Mouse (Mus musculus): ENCODE results near the gene Nt5c.
"Not testable (repeated sequence)": the region's sequence is repeated elsewhere in the genome, so short reads cannot be mapped to it uniquely, and the experiment has no call there.

Nt5c gene

DNA sequence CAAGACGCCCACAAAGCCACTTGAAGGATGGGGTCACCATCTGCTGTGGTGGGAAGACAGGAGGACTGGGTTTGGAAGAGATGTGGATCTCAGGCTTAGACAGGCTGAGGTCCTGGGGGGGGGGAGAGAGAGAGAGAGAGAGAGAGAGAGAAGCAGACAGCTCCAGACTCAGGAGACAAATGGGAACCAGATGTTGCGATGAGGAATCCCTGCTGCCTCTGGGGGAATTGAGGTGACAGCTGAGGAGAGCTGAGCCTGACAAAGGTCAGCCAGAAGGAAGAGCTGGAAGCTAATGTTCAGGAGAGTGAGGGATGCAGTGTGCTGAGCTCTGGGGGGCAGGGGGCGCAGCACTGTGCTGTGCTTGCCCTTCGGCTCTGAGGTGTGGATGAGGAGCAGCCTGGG lies 24.4 kb downstream of the Nt5c start:
- DNase-seq (ENCODE audit: low spot score in 2 of 2): no peak

DNA sequence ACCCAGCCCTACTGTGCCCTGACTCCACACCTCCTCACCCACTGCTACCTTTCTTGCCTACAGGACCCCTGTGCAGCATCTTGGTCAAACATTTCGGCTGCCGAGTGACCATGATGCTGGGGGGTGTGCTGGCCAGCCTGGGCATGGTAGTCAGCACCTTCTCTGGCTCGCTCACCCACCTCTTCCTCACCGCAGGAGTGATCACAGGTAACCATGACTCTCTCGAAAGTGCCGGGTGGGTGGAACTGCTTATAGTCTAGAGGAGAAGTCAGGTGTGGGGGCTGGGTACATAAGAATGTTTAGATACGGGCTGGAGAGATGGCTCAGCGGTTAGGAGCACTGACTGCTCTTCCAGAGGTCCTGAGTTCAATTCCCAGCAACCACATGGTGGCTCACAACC lies 26.8 kb downstream of the Nt5c start:
- DNase-seq (ENCODE audit: low spot score in 2 of 2): no peak

DNA sequence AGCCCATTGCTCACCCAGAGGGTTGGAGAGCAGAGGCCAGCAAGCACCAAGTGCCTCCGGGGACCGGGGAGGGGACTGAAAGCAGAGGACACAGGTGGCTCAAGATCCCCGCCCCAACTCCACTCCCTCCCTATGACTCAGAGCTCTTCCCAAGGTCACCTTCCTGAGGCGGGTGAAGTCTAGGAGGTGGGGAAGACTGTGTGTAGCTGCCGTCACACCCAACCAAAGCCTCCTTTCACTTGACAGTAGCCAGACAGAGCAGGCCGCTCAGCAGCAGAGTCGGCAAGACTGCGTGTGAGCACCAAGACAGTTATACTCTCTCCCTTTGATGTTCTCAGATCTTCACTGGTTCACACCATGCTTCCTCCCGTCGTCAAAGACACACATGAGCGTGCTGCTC lies 28.3 kb downstream of the Nt5c start:
- DNase-seq (ENCODE audit: low spot score in 2 of 2): no peak

DNA sequence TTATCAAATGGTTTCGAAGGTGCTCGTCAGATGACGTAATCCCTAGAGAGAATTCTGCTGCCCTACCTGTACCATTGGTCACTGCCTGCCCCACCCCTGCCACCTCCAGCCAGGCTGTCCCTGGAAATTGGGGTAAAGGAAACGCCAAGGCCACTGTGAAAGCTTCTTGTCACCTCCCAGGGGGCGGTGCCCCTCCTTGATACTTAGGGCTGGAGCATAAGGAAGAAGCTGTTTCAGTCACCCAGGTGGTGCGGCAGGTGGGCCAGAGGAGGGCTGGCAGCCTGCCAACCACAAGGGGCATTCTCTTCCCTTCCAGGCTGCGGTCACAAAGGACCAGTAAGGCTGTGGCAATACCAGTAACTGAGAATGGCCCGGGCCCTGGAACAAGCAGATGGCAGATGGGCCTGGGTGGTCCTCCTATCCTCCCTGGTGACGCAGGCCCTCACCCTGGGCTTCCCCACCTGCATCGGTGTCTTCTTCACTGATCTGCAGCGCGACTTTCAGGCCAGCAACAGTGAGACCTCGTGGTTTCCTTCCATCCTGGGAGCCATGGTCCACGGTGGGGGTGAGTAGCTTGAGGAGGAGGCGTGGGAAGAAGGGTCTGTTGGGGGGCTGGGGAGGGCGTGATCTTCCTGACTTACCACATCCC lies 29.3 kb downstream of the Nt5c start, which contains the start of gene Slc16a5:
TSS of gene Slc16a5 (plus strand) at position 232 of the 649 bp plus-strand sequence.
- DNase-seq (ENCODE audit: low spot score in 2 of 2): no peak

DNA sequence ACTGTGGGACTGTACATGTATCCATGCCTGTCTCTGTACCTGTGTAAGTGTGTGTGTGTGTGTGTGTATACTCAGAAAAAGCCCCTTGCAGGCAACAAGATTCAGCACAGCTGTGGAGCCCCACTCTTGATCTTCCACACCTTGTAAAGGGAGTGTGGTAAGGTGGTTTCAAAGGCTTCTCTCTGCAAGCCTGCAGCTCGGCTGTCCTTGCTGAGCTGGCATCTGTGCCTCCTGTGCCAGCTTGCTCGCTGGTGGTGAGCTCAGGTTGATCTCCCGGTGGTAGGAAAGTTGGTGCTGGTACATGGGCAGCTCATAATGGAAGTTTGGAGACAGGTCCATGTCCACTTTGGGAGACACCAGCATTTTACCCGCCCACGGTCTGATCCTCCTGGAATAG lies 29.8 kb downstream of the Nt5c start:
- no peak for DNase-seq (ENCODE audit: low spot score in 2 of 2)

DNA sequence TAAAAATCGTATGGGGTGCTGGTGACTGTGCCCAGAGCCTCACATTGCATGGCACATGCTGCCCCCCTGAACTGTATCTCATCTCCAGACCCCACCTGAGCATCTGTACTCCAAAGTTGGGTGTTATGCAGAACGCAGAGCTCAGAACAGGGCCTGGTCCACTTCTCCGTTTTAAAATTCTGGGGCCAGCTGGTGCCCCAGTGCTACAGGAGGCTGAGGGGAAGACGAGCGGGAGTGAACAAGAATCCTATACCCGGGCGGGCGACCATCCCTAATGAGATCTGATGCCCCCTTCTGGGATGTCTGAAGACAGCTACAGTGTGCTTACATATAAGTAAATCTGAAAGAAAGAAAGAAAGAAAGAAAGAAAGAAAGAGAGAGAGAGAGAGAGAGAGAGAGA lies 30.7 kb downstream of the Nt5c start:
- DNase-seq (ENCODE audit: low spot score in 2 of 2): no peak

DNA sequence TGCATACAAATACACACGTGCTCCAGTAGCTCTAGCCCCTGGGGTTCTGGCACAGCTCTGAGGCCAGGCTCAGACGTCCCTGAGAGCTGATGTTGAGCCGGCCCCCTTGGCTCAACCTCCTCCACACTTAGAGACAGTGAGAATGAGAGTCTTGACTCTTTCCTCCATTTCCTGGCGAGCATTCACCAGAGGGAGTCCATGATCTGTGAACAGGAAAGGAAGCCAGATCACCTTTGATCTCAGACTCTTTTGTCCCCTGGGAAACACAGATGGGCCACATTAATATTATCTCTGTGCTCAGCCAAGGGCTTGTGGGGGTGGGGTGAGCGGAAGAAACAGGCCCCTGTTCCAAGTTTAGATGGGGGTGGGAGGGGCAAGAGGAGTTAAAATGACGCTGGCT lies 34.3 kb downstream of the Nt5c start:
- DNase-seq (ENCODE audit: low spot score in 2 of 2): no peak

DNA sequence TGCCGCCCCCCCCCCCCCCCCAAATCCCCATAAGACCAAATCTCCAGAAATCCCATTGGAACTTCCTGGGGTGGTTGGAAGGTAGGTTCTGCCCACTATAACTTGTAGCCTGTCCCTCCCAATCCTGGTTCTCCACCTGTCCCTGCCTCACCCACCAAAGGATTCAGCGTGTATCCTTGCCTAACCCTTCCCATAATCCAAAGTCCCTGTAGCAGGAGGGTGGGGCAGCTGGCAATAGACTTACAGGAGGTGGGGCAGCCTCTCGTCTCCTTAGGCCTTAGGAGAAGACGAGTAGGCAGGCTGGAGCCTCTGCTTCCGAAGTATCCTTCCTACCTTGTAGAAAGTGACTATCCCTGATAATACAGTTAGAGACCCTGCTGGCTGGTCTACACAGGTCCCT lies 35.5 kb downstream of the Nt5c start:
- no peak for DNase-seq (ENCODE audit: low spot score in 2 of 2)

DNA sequence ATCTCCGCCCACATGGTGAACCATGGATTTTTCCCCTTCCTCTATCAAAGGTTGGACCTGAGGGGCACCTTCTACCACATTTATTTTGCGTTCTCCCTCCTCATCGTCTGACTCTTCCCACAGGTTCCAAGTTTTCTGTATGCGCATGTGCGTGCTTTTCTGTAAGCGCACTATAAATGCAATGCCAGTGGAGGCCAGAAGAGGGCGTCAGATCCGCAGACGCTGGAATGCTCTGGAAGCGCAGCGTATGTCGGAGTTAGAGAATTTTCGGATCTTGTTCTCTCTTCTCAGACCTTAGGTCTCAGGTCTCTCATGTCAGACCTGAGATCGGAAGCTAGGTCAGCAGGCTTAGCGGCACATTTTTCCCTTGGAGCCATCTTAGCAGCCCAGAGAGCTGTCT lies 36.0 kb downstream of the Nt5c start:
- no peak for DNase-seq (ENCODE audit: low spot score in 2 of 2)

DNA sequence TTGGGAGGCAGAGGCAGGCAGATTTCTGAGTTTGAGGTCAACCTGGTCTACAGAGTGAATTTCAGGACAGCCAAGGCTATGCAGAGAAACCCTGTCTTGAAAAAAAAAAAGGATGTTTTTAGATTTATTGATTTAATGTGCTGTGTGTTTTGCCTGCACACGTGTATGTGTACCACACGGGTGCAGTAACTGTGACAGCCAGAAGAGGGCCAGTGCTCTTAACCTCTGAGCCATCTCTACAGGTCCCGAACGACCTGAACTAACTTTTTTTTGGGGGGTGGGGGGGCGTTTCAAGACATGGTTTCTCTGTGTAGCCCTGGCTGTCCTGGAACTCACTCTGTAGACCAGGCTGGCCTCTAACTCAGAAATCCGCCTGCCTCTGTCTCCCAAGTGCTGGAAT lies 36.8 kb downstream of the Nt5c start:
- not testable (repeated sequence) for DNase-seq (ENCODE audit: low spot score in 2 of 2)

DNA sequence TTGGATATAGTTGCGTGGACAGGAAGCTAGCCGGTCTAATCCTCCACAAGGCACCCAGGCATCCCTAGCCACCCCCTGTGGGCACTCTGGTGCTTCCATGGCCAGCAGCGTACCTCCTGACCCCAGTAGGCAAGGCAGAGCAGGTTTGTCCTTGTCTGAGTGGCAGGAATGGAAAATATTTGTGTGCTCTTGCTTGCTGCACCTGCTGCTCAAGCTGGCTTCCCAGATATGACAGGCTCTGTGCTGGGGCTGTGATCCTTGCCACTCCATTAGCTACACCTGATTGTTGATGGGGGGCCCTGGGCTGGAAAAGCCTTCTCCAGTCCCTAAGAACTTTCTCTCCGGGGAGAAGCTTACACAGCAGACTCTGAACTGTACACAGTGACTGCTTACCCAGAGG lies 38.4 kb downstream of the Nt5c start:
- no peak for DNase-seq (ENCODE audit: low spot score in 2 of 2)

DNA sequence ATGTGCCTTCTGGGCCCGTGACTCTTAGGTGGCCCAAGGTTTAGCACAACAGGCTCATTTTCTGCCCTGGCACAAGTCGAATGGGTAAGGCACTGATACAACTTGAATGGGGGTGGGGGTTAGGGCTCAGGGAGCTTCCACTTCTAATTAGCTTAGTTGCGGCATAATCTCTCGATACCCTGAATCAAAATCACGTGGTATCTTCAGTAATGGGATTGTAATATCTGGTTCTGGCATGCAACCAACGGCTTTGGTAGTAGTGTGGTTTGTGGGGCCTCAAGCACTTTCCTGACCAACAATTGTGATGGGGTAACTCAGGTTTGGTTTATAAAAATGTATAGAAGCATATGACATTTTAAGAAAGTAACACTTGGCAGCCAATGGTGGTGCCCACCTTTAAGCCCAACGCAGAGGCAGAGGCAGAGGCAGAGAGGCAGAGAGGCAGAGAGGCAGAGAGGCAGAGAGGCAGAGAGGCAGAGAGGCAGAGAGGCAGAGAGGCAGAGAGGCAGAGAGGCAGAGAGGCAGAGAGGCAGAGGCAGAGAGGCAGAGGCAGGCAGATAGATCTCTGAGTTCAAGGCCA lies 39.3 kb downstream of the Nt5c start:
- no peak for DNase-seq (ENCODE audit: low spot score in 2 of 2)

DNA sequence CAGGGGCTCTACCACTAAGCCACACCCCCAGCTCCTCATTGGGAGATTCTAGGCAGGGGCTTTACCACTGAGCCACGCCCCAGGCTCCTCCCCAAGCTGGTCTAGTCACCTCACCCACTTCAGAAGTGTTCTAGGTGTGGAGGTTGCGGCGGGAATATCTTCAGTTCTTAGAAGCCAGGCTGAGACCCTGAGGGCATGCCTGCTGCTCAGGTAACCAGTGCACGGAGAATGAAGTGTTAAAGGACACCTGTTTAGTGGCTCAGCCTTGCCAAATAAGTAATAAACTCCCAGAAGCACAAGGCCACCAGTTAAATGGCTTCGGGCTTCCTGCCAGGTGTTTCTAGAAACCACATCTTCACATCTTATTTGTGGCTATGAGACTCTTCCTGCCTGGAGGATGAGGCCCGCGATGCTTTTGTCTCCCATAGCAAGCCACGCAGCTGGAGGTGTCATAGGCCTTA lies 39.9 kb downstream of the Nt5c start:
- DNase-seq (ENCODE audit: low spot score in 2 of 2): peak; percentile 19 to 41

DNA sequence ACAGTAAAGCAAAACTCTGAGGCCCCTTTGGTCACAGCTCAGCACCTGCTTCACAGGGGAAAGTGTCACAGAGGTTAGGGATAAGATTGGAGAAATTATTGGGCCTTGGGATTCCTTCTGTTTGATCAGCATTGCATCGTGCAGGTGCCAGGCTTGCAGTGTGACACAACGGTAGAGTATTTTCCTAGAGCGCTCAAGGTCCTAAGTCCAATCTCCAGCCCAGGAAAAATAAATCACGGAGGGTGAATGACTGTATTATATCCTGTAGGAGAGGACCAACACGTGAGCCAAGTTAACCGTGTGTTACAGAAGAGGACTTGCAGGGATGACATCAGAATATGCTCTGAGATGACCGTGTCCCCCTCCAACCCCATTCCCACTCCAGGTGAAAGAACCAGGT lies 41.5 kb downstream of the Nt5c start:
- no peak for DNase-seq (ENCODE audit: low spot score in 2 of 2)

DNA sequence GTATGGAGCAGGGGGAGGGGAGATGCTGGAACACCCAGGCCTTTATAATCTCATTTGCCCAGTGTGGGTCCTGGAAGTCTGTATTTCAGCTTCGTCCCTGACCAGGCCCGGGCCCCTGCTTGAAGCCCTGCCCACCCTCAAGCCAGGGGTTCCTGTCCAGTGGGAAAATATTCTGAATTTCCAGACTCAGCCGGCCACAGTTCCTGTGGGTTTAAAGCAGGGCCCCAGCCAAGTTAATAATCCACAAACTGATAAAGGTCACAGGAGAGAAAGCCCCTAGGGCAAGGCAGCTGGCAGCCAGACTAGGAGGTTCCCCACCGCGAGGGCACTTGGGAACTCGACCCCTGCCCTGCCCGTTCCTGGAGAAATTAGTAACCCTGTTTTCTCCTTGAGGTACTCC lies 42.7 kb downstream of the Nt5c start:
- DNase-seq (ENCODE audit: low spot score in 2 of 2): no peak

DNA sequence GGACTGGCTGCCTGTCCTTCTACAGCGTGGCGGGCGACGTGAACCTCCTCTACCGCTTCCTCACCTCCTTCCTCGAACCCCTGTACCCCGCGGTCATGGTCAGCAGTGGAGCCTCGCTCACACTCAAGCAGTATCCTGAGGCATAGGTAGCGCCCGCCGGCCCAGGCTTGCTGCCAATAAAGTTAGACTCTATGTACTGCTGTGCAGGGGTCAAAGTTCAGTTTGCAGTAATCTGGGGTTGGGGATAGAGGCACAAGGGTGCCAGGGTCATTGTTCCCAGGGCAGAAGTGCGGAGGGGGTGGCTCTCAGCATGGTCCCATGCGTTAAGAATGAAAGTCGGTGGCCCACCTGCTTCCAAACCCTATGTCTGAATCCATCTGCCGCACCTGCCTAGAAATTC lies 43.6 kb downstream of the Nt5c start:
- no peak for DNase-seq (ENCODE audit: low spot score in 2 of 2)

DNA sequence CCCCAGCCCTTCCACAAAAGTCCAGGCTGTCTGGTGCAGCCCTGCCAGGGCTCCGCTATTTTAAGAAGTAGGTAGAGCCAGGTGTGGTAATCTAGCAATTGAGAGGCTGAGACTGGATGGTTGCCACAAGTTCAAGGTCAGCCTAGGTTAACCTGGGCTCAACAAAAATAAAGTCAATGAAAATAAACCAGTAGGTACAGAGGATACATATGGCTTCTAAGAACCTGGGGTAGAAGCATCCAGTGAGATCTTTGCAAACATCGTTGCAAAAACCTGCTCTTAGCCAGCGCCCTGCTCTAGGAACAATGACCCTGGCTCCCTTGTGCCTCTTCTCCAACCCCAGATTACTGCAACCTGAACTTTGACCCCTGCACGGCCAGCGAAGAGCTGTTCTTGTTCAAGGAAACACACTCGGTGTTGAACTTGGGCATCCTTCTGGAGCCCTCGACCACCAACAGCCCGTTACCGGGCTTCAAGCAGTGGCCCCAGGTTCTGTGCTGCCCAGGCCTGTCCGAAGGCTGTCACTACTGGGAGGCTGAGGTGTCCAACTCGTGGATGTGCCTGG lies 44.3 kb downstream of the Nt5c start:
- DNase-seq (ENCODE audit: low spot score in 2 of 2): no peak

DNA sequence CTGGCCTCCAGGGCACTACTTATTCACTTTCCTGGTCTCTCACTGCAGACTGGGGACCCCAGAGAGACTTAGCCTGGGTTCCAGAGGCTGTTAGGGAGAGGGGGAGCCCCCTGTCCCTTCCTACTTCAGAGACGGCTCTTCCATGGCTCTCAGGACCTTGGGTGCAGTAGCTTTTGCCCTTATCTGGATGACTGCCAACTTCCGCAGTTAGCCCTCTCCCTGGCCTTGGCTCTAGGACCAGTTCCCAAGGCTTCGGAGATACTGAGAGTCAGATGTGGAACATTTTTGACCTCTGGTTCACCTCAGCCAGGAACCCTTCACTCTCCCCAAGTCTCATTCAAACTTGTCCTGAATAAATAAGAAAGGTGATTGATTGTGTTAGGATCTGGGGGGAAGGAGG lies 44.8 kb downstream of the Nt5c start:
- no peak for DNase-seq (ENCODE audit: low spot score in 2 of 2)

DNA sequence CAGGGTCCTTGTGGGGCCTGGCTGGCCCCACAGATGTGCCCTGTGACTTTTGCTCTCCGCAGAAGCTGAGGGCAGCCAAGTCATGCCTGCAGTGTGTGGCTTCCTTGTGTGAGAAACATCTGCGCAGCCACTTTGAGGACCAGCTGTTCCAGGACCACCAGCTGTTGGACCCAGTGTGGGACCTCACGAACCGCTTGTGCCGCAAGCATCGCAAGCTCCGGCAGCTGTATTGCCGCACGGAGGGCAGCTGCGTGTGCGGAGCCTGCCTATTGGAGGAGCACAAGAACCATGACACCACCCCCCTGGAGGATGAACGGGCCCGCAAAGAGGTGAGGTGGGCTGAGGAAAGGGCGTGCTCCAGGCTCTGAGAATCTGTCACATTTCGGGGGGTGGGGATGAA lies 50.2 kb downstream of the Nt5c start:
- DNase-seq (ENCODE audit: low spot score in 2 of 2): no peak

Data from natural killer cell, adult 2 months (primary cell).